Mouse (Mus musculus): Measurements from ENCODE around the gene Olig1. TPM values are rescaled to one million over a fixed set of nuclear protein-coding genes. Genes with fewer than 3 reads are reported as not detected.

The Olig1 gene
- 187 and 204 TPM in 2 replicates for polyA plus RNA-seq (2015; fragmentation: Nextera tagmentation; extraction: Ambion mirVana)

GRCm38 (mm10) chr16:91269468-91270211, at the start of gene Olig1:
Gene Olig1 (plus strand): TSS chr16:91269772.

DNA sequence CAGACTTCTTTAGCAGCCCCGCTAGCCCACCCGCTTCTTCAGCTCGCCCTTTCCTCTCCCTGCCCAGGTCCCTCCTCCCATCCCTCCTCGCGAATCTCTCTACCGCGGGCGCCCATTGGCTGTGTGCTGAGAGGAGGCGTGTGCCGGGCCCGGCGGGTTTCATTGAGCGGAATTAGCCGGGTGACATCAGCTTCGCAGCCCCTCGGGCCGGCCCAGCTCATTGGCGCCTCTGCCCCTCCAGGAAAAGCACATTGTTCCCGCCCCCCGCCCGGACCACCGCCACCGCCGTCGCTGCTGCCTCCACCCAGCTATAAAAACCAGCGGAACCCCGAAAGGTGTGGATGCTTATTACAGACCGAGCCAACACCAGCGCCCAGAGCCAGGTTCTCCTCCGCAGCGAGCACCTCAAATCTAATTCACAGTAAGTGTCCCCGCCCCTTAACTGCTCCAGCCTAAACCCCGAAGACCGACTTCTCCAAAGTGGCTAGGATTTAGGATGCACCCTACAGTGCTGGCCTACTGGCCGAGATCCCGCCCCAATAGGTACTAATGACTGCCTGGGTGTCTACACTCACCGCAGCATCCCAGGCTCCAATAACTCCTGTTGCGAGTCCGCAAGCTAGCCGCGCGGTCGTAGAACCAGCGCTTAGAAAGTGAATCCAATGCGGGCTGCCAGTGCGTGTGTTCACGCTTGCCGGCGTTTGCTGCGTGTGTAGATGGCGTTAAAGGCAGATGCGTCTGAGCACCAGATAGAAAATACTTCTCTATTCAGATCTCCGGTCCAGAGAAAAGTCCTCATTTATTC, 44.1 kb upstream of the Olig1 start, which contains the start of gene Olig2:
Gene Olig2 (plus strand): TSS at position 225 of the 805 bp plus-strand sequence.

Other genes starting within 250 kb of the Olig1 start
- gene Paxbp1, start 225.2 kb upstream of the Olig1 start, polyA plus RNA-seq (2015; fragmentation: Nextera tagmentation; extraction: Ambion mirVana), result 29.5 and 35.3 TPM in 2 replicates
- gene 4932438H23Rik, start 174.7 kb upstream of the Olig1 start, polyA plus RNA-seq (2015; fragmentation: Nextera tagmentation; extraction: Ambion mirVana), result 0.95 and 2.3 TPM in 2 replicates
- 20.9 and 29.4 TPM in 2 replicates for gene Olig2, start 44.3 kb upstream of the Olig1 start, polyA plus RNA-seq (2015; fragmentation: Nextera tagmentation; extraction: Ambion mirVana)
- 48.1 and 52.9 TPM in 2 replicates for gene Ifnar2, start 103.0 kb downstream of the Olig1 start, polyA plus RNA-seq (2015; fragmentation: Nextera tagmentation; extraction: Ambion mirVana)
- gene Gm21970, start 121.9 kb downstream of the Olig1 start, polyA plus RNA-seq (2015; fragmentation: Nextera tagmentation; extraction: Ambion mirVana), result not detected in 2 replicates
- gene Il10rb, start 136.4 kb downstream of the Olig1 start, polyA plus RNA-seq (2015; fragmentation: Nextera tagmentation; extraction: Ambion mirVana), result 17.0 and 20.5 TPM in 2 replicates
- 31.3 and 33.7 TPM in 2 replicates for gene Ifnar1, start 215.5 kb downstream of the Olig1 start, polyA plus RNA-seq (2015; fragmentation: Nextera tagmentation; extraction: Ambion mirVana)